Mouse (Mus musculus) skeletal muscle tissue, adult 2 months (tissue): Measurements from ENCODE around the gene Fcgr4.
"Not testable (repeated sequence)": the region's sequence is repeated elsewhere in the genome, so short reads cannot be mapped to it uniquely, and the experiment has no call there.

Source experiments
- DNase-seq: peaks from one replicate; pipeline ENCODE4 v3.0.0-alpha.2; 2012; ENCODE audit warnings: low read depth, low spot score

Gene Fcgr4

GRCm38 (mm10) chr1:171050774-171051173, 32.1 kb downstream of the Fcgr4 start:
- DNase-seq: no peak

GRCm38 (mm10) chr1:171053305-171053704, 34.6 kb downstream of the Fcgr4 start:
- DNase-seq: no peak

GRCm38 (mm10) chr1:171057253-171057652, 38.5 kb downstream of the Fcgr4 start:
- no peak for DNase-seq

GRCm38 (mm10) chr1:171059203-171059602, 40.5 kb downstream of the Fcgr4 start:
- peak; percentile 40 for DNase-seq

- no peak for DNase-seq
Measured at GRCm38 (mm10) chr1:171060392-171060791, 41.7 kb downstream of the Fcgr4 start.

GRCm38 (mm10) chr1:171061566-171061965, 42.8 kb downstream of the Fcgr4 start:
- DNase-seq: no peak

- DNase-seq: not testable (repeated sequence)
Measured at GRCm38 (mm10) chr1:171063569-171064490, 45.1 kb downstream of the Fcgr4 start.

- peak; percentile 52 for DNase-seq
Measured at GRCm38 (mm10) chr1:171064491-171065242, 45.9 kb downstream of the Fcgr4 start, which contains the start of gene Fcgr3. Gene Fcgr3, minus strand, starts transcription at chr1:171064935.

- not testable (repeated sequence) for DNase-seq
Measured at GRCm38 (mm10) chr1:171065243-171065587, 46.5 kb downstream of the Fcgr4 start.

GRCm38 (mm10) chr1:171065768-171066167, 47.0 kb downstream of the Fcgr4 start:
- not testable (repeated sequence) for DNase-seq

- DNase-seq: not testable (repeated sequence)
Measured at GRCm38 (mm10) chr1:171066583-171066982, 47.9 kb downstream of the Fcgr4 start.

- DNase-seq: not testable (repeated sequence)
Measured at GRCm38 (mm10) chr1:171067928-171068327, 49.2 kb downstream of the Fcgr4 start.

- DNase-seq: not testable (repeated sequence)
Measured at GRCm38 (mm10) chr1:171069508-171069907, 50.8 kb downstream of the Fcgr4 start.

- DNase-seq: not testable (repeated sequence)
Measured at GRCm38 (mm10) chr1:171070879-171071278, 52.2 kb downstream of the Fcgr4 start.

GRCm38 (mm10) chr1:171071726-171072125, 53.0 kb downstream of the Fcgr4 start:
- DNase-seq: not testable (repeated sequence)

GRCm38 (mm10) chr1:171072217-171072616, 53.5 kb downstream of the Fcgr4 start:
- not testable (repeated sequence) for DNase-seq

- not testable (repeated sequence) for DNase-seq
Measured at GRCm38 (mm10) chr1:171074283-171074682, 55.6 kb downstream of the Fcgr4 start.

- not testable (repeated sequence) for DNase-seq
Measured at GRCm38 (mm10) chr1:171076176-171076575, 57.5 kb downstream of the Fcgr4 start.

GRCm38 (mm10) chr1:171077192-171077591, 58.5 kb downstream of the Fcgr4 start:
- DNase-seq: not testable (repeated sequence)

- DNase-seq: not testable (repeated sequence)
Measured at GRCm38 (mm10) chr1:171077955-171078354, 59.2 kb downstream of the Fcgr4 start.

GRCm38 (mm10) chr1:171078419-171078818, 59.7 kb downstream of the Fcgr4 start:
- not testable (repeated sequence) for DNase-seq

GRCm38 (mm10) chr1:171079345-171079744, 60.6 kb downstream of the Fcgr4 start:
- not testable (repeated sequence) for DNase-seq
